Comparison of ENCODE assay signal across 8 mouse cellular contexts in the genomic region with DNA sequence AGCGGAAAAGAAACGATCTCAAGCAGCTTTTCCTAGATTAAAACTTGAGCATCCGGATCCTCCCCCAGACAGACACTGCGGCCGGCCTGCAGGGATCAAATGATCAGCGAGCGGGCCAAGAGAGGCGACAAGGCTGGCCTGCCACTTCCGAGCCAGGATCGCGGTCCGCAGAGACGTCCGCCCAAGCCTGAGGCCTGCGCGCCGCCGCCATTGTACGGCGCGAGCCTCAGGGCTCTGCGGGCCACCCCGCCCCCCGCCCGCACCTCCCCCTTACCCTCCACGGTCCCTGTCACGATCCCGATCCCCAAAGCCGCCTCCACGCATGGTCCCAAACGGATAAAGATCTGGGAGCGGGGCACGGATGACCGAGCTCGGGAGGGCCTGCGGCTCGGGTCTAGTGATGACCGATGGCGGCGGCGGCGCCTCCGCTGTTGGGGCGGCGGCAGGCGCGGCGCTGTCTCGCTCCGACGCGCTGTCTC. TPM values are rescaled to one million over a fixed set of nuclear protein-coding genes. Genes with fewer than 3 reads are reported as not detected.
A peak's percentile ranks its signal among the peaks of the same experiment; 100 is the strongest.
DNase-seq lines count a peak whose midpoint lies in the region; ATAC-seq lines count a peak whose summit lies in the region.

No protein-coding gene starts in this region.

- 0% methylated on average over 38 of the region's 52 CpGs for WGBS in liver, embryonic 13.5 days (ENCODE audit: insufficient replicate concordance)

- DNase-seq in CD8-positive naive resting alpha-beta T cell, adult 2 months (ENCODE audit: low read depth in 2 of 2, low spot score in 2 of 2) = peak; percentile 39 to 46
- peak; percentile 83 for DNase-seq in Muller cell, postnatal 12 days (ENCODE audit: inconsistent ontology term)
- DNase-seq in cerebellum, adult 9-11 months = peak; percentile 73
- DNase-seq in gastrocnemius, postnatal 14 days = peak; percentile 90
- DNase-seq in liver, embryonic 13.5 days = peak; percentile 62
- DNase-seq in monocyte, adult 2 months (ENCODE audit: low read depth in 1 of 2, low spot score in 2 of 2) = peak; percentile 19 to 53
- no peak for DNase-seq in frontal cortex, postnatal 10 days (ENCODE audit: low spot score in 2 of 2)

- intact Hi-C loops in gastrocnemius, postnatal 14 days (cut with DNase I; ENCODE audit: low total_unique reads) = no loop called here

- peak; percentile 20 for ATAC-seq in inflammation-experienced regulatory T-cells, adult 6 months
- ATAC-seq in liver, embryonic 13.5 days (ENCODE audit: low read depth) = peak; percentile 70

- H3K4me1 ChIP-seq in liver, embryonic 13.5 days (replicated peaks) = peaks cover 32% of the 10 kb centered on the region

- no peaks in the 10 kb centered on the region for H3K9me3 ChIP-seq in liver, embryonic 13.5 days (replicated peaks)

- H3K4me2 ChIP-seq in liver, embryonic 13.5 days = peak overlapping the region; percentile 90

- H3K27ac ChIP-seq in liver, embryonic 13.5 days = peak overlapping the region; percentile 92

- peak overlapping the region; percentile 90 for H3K4me3 ChIP-seq in liver, embryonic 13.5 days (replicated peaks)

- peaks cover 10% of the 10 kb centered on the region for H3K27me3 ChIP-seq in liver, embryonic 13.5 days

- H3K36me3 ChIP-seq in liver, embryonic 13.5 days = peaks cover 34% of the 10 kb centered on the region

- H3K9ac ChIP-seq in liver, embryonic 13.5 days = peak overlapping the region; percentile 89

RNA-seq across cellular contexts. Expression of a gene that starts 0.6 kb away (rescaled TPM):
- total RNA-seq in gastrocnemius, postnatal 14 days (2021) = 10 to 100 TPM; 75.8 to 77.4 TPM
- 10 to 100 TPM; 30.6 to 34.4 (median 33.2) TPM for polyA plus RNA-seq in inflammation-experienced regulatory T-cells, adult 6 months (2017; shearing (Covaris generic))
- 12.1 and 12.6 TPM in 2 replicates for polyA plus RNA-seq in liver, embryonic 13.5 days (2015; fragmentation: Nextera tagmentation; extraction: Ambion mirVana)

RNA-seq across cellular contexts. Expression of a gene that starts 29.7 kb away (rescaled TPM):
- total RNA-seq in gastrocnemius, postnatal 14 days (2021) = 10 to 100 TPM; 14.1 to 22.6 TPM
- 1 to 10 TPM in 1 of 3 experiments, under 1 TPM in 2; 0.40 to 1.8 (median 0.42) TPM for polyA plus RNA-seq in inflammation-experienced regulatory T-cells, adult 6 months (2017; shearing (Covaris generic))
- 6.2 and 6.4 TPM in 2 replicates for polyA plus RNA-seq in liver, embryonic 13.5 days (2015; fragmentation: Nextera tagmentation; extraction: Ambion mirVana)

RNA-seq across cellular contexts. Expression of a gene that starts 40.9 kb away (rescaled TPM):
- total RNA-seq in gastrocnemius, postnatal 14 days (2021) = under 1 TPM in 1 of 2 experiments, not detected in 1; 0.08 TPM
- not detected for polyA plus RNA-seq in inflammation-experienced regulatory T-cells, adult 6 months (2017; shearing (Covaris generic))
- not detected in 2 replicates for polyA plus RNA-seq in liver, embryonic 13.5 days (2015; fragmentation: Nextera tagmentation; extraction: Ambion mirVana)

RNA-seq across cellular contexts. Expression of a gene that starts 58.9 kb away (rescaled TPM):
- total RNA-seq in gastrocnemius, postnatal 14 days (2021) = under 1 TPM in 1 of 2 experiments, not detected in 1; 0.20 TPM
- not detected for polyA plus RNA-seq in inflammation-experienced regulatory T-cells, adult 6 months (2017; shearing (Covaris generic))
- 0.22 and 0.40 TPM in 2 replicates for polyA plus RNA-seq in liver, embryonic 13.5 days (2015; fragmentation: Nextera tagmentation; extraction: Ambion mirVana)

Comparison
In these comparisons a context has a peak if more than half of its experiments do, and no peak if none do; other contexts are left out.
1. DNase-seq: peak in CD8-positive naive resting alpha-beta T cell, adult 2 months (2 of 2), Muller cell, postnatal 12 days (single experiment), cerebellum, adult 9-11 months (single experiment), gastrocnemius, postnatal 14 days (single experiment), liver, embryonic 13.5 days (single experiment) and monocyte, adult 2 months (2 of 2); none in frontal cortex, postnatal 10 days (0 of 2).